Mouse (Mus musculus) c-Kit-positive CD71-positive TER-119-negative erythroid progenitor cells, embryonic 14.5 days (primary cell): ENCODE measurements around the gene Hrh1.
"Not testable (repeated sequence)": the region's sequence is repeated elsewhere in the genome, so short reads cannot be mapped to it uniquely, and the experiment has no call there.

Experiments
- DNase-seq: peaks from one replicate; pipeline ENCODE4 v3.0.0-alpha.2; 2013; ENCODE audit warnings: low read depth

Hrh1 gene

GRCm38 (mm10) chr6:114461536-114461935 lies 63.8 kb downstream of the Hrh1 start:
- peak; percentile 15 for DNase-seq

DNA sequence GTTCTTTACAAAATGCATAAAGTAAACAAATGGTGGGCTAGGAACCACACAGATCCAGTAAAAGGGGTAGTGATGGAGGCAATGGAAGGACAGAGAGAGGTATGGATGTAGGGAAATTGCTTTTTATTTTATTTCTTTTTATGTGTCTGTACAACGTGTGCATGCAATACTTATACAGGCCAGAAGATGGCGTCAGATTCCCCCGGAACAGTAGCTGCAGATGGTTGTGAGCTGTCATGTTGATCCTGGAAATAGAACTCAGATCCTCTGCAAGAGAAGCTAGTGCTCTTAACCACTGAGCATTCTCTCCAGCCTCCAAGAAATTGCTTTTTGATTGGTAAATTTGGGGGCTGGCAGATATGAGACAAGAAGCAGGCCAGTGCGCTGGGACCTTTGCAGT lies 65.0 kb downstream of the Hrh1 start:
- no peak for DNase-seq

DNA sequence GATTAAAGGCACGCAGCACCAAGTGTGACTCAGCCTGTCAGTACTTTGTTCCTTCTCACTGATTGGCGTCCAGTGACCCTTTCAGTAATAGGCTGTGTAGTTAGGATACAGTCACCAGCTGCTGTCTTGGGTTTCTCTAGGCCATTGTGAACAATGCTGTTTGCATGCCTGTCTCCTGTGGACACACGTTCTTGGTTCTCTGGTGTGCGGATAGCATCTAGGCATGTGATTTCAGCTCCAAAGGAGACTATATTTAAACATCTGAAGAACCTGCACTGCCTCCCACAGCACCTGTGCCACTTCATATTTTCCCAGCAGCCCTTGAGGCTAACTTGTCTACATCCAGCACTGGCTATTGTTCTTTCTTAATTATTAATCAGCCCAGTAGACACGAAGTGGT lies 75.8 kb downstream of the Hrh1 start:
- DNase-seq: no peak

DNA sequence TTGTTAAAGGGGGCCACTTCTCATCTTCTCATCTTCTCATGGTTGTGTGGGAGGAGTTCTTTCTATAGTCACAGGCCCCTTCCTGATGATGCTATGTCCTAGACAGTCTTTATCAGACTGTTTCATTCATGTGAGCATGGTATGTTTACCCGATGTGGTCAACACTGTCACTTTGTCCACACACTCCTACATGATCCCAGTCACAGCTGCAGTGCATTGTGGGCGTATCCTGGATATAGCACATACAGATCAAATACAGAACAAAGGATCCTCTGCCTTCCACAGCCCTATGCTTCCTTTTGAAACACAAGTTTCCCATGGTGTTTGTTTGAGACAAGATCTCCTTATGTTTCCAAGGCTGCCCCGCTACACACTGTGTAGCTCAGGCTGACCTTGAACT lies 76.3 kb downstream of the Hrh1 start:
- no peak for DNase-seq

DNA sequence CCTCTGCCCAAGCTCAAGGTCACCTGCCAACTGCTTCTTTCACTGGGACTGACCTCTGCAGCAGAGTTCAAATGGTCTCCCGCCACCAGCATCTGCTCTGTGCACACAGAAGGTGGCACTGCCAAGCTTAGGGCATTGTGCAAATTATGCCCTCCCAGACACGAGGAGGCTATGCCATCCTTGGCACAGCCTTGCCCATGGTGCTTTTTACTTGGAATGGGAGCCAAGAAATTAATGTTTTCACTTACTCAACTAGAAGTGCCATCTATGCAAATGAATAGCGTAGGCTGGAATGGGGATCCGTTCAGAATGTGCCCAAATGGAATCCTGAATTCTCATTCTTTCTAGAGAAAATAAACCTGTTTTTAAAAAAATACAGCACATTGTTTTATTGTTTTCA lies 77.2 kb downstream of the Hrh1 start:
- DNase-seq: no peak

DNA sequence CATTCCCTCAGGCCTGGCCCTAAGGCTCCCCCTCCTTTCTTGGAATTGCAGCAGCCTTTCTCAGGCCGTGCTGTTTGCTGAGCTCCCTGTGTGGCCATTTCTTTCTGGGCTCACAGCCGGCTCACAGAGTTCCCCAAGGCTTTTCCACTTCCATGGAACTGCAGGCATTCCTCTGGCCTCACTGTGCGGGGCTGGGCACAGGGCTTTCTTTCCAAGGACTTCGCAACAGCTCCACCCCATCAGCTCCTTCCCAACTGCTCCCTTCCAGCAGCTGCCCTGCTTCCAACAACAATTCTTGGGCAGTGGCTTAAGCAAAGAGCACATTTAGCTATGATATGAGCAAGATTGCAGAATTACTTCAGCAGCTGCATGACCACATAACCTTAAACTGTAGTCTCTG lies 81.0 kb downstream of the Hrh1 start:
- no peak for DNase-seq

GRCm38 (mm10) chr6:114479644-114480410 lies 82.1 kb downstream of the Hrh1 start:
- no peak for DNase-seq

DNA sequence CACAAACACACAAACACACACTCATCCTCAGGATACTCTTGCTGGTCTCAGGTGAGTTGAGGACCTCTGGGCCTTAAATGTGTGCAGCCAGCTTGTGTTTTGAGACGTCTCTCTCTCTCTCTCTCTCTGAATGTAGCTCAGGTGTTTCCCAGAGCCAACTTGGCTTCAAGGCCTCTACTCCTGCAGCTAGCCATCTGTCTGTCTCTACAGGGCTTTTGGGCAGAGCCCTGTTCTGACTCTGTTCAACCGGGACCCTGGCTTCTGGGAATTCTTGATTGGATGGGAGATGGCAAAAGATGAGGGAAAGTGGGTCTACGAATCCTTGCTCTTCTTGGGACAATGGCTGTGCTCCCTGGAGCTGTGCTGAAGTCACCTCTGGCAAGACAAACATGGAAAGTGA lies 91.6 kb downstream of the Hrh1 start:
- DNase-seq: no peak

DNA sequence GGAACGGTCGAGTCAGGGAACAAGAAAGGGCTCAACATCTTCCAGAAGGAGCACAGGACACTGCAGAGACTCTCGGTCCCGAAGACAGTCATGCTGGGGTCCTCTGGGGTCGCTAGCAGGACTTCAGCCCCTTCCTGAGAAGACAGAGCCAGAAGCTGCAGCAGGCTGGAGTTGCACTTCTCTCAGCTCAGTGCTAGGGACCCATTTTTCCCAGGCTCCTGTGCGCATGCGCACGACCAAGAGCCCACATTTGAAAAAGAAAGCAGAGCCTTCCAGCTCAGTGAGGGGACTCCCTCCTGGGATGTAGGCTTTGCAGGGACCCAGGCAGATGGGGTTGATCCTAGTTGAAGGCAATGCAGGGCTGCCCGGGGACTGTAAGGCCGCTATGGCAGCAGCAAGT lies 94.9 kb downstream of the Hrh1 start:
- DNase-seq: not testable (repeated sequence)

- not testable (repeated sequence) for DNase-seq
Measured at GRCm38 (mm10) chr6:114494987-114495386, 97.3 kb downstream of the Hrh1 start.

GRCm38 (mm10) chr6:114514038-114514437 lies 116.3 kb downstream of the Hrh1 start:
- not testable (repeated sequence) for DNase-seq

- not testable (repeated sequence) for DNase-seq
Measured at GRCm38 (mm10) chr6:114528709-114529108, 131.0 kb downstream of the Hrh1 start.
